Mouse (Mus musculus) adrenal gland, adult 18-20 months (tissue): ENCODE measurements around the gene Tnfsf14. TPM values are rescaled to one million over a fixed set of nuclear protein-coding genes. Genes with fewer than 3 reads are reported as not detected.

Experiments used
- DNase-seq, 2 experiments: peaks; one replicate each; pipeline ENCODE4 v3.0.0; 2021 to 2022; ENCODE audit warnings: low spot score in 2 of 2
- total RNA-seq, 2 experiments: library from RNA; stranded (reverse); gene quantifications; 1 replicate in 1 of 2; 2 replicates in 1 of 2; pipeline ENCODE4 v1.2.3; 2021

The Tnfsf14 gene
- total RNA-seq, 2 experiments from 2014 or later = 0.36 TPM; not detected in 1

GRCm38 (mm10) chr17:57207938-57208337 is 14.0 kb upstream of the Tnfsf14 start:
- no peak for DNase-seq

GRCm38 (mm10) chr17:57201841-57202724 is 8.1 kb upstream of the Tnfsf14 start:
- no peak for DNase-seq

- DNase-seq = no peak
Observed at GRCm38 (mm10) chr17:57198252-57198651, 4.3 kb upstream of the Tnfsf14 start.

- no peak for DNase-seq
Observed at GRCm38 (mm10) chr17:57195326-57196010, 1.5 kb upstream of the Tnfsf14 start.

GRCm38 (mm10) chr17:57194771-57195170 is 794 bp upstream of the Tnfsf14 start:
- no peak for DNase-seq

- DNase-seq = no peak
Observed at GRCm38 (mm10) chr17:57188510-57189192, 5.3 kb downstream of the Tnfsf14 start.

GRCm38 (mm10) chr17:57185641-57186040 is 8.3 kb downstream of the Tnfsf14 start:
- DNase-seq = no peak

GRCm38 (mm10) chr17:57182871-57183270 is 11.1 kb downstream of the Tnfsf14 start:
- no peak for DNase-seq

GRCm38 (mm10) chr17:57180363-57180762 is 13.6 kb downstream of the Tnfsf14 start:
- peak; percentile 33 to 44 for DNase-seq

- DNase-seq = no peak
Observed at GRCm38 (mm10) chr17:57173351-57173750, 20.6 kb downstream of the Tnfsf14 start.

GRCm38 (mm10) chr17:57172378-57172777 is 21.6 kb downstream of the Tnfsf14 start:
- no peak for DNase-seq

GRCm38 (mm10) chr17:57170616-57171260 is 23.2 kb downstream of the Tnfsf14 start:
- DNase-seq = no peak

- DNase-seq = peak; percentile 89 to 92
Observed at GRCm38 (mm10) chr17:57166800-57167791, 26.9 kb downstream of the Tnfsf14 start.

- no peak for DNase-seq
Observed at GRCm38 (mm10) chr17:57153787-57154186, 40.2 kb downstream of the Tnfsf14 start.

- DNase-seq = no peak
Observed at GRCm38 (mm10) chr17:57153006-57153405, 41.0 kb downstream of the Tnfsf14 start.

GRCm38 (mm10) chr17:57148994-57149803 is 44.8 kb downstream of the Tnfsf14 start, which contains the start of gene Cd70:
Gene Cd70 (minus strand): TSS chr17:57149777.
- DNase-seq = no peak

- no peak for DNase-seq
Observed at GRCm38 (mm10) chr17:57148343-57148742, 45.6 kb downstream of the Tnfsf14 start.

GRCm38 (mm10) chr17:57145115-57145514 is 48.9 kb downstream of the Tnfsf14 start:
- DNase-seq = no peak

- no peak for DNase-seq
Observed at GRCm38 (mm10) chr17:57143704-57144103, 50.3 kb downstream of the Tnfsf14 start.
